Mouse (Mus musculus) brain, adult 10 weeks (tissue): Measurements from ENCODE around the gene Rnf133. TPM values are rescaled to one million over a fixed set of nuclear protein-coding genes. Genes with fewer than 3 reads are reported as not detected.

ENCODE experiments used
- polyA plus RNA-seq: library from polyadenylated mRNA; stranded (reverse); fragments of 350-450 nt; fragmentation: Illumina TruSeq; extraction: RNeasy Lipid Tissue Mini Kit (QIAGEN cat#74804); gene quantifications from one replicate; pipeline ENCODE4 v1.2.3, GENCODE M21; 2015; ENCODE audit warnings: low read depth, low replicate concordance

Gene Rnf133
- polyA plus RNA-seq, result not detected

DNA sequence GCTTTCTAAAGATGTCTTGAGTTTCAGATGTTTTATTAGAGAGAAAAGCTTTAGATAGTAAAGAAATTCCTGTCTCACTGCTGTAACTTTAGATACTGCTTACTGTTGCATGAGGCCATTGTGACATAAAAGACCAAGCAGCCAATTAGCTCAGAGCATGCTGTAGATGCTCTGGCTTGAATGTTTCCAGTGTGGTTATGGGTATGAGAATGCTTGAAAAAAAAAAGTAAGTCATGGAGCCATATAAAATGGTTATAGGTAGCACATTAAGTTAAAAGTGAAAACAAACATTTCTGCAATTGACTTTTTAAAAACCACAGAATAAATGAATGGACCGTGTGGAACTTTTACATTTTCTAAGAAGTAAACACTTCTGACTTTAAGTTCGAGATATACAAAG lies at the start of gene Rnf133:
Gene Rnf133 (minus strand): TSS at position 101 of the 400 bp plus-strand sequence.

DNA sequence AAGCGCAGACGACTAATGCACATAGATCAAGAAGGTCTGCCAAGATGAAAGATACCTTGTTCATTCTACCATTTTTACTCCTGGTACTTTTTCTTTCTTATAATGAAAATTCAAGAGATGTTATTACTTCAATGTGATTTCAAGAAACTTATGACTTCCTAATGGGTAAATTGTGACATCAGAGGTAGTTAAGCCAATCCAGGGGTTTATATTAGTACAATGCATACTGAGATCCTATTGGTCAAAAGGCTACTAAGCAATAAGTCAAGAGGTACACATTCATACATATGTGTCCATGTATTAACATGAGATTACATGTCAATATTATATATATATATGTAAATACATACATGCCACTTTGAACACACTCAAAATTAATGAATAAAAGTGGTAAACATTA lies 4.9 kb upstream of the Rnf133 start, which contains the start of gene Rnf148:
Gene Rnf148 (minus strand): TSS at position 101 of the 400 bp plus-strand sequence.

Other genes starting within 250 kb of the Rnf133 start
- not detected for gene Rnf148, start 4.8 kb upstream of the Rnf133 start, polyA plus RNA-seq
- 48.6 TPM for gene Cadps2, start 189.1 kb upstream of the Rnf133 start, polyA plus RNA-seq